Mouse (Mus musculus) bone marrow, adult 2 months (tissue): ENCODE results near the gene Crym. TPM values are rescaled to one million over a fixed set of nuclear protein-coding genes. Genes with fewer than 3 reads are reported as not detected.

Experiments
- H3K27ac ChIP-seq: fragments of 200-500 bp; 2 replicates; pipeline ENCODE4 v1.5.1; 2012; ENCODE audit warnings: low read depth, mild to moderate bottlenecking, control low read depth, inconsistent platforms, low read length; ENCODE audit not compliant: control insufficient read depth, poor library complexity, insufficient read depth
- H3K4me1 ChIP-seq: fragments of 200-500 bp; 2 replicates; pipeline ENCODE4 v1.6.1; 2011; ENCODE audit warnings: low read length; ENCODE audit not compliant: control insufficient read depth, insufficient read depth
- H3K4me3 ChIP-seq: fragments of 200-500 bp; replicated peaks from 2 replicates; pipeline ENCODE3; 2011; ENCODE audit warnings: mild to moderate bottlenecking, low read depth, low read length, control low read depth; ENCODE audit not compliant: control insufficient read depth
- CTCF ChIP-seq: fragments of 200-500 bp; IDR thresholded peaks from 2 replicates; pipeline ENCODE4 v1.5.1; 2011; ENCODE audit warnings: low read length, control low read depth; ENCODE audit not compliant: control insufficient read depth, insufficient read depth
- POLR2A ChIP-seq: fragments of 200-500 bp; IDR thresholded peaks from 2 replicates; pipeline ENCODE4 v1.6.1; 2011; ENCODE audit warnings: low read depth, mild to moderate bottlenecking, control low read depth, low read length, borderline replicate concordance; ENCODE audit not compliant: control insufficient read depth
- WGBS: fragments of 180-500 bp; shearing (Covaris S2); methylation state at CpG from one replicate; pipeline ENCODE4 v1.1.7; 2018; 5-methylcytosine and 5-hydroxymethylcytosine counted together
- polyA plus RNA-seq: library from polyadenylated mRNA; stranded (reverse); fragments of >200 nt; gene quantifications from 2 replicates; pipeline ENCODE4 v1.2.4, GENCODE M21; 2011; ENCODE audit warnings: low replicate concordance; ENCODE audit not compliant: missing spikeins, insufficient read depth, insufficient read length

Crym gene
- polyA plus RNA-seq, 1 experiment, result 1.1 TPM

DNA sequence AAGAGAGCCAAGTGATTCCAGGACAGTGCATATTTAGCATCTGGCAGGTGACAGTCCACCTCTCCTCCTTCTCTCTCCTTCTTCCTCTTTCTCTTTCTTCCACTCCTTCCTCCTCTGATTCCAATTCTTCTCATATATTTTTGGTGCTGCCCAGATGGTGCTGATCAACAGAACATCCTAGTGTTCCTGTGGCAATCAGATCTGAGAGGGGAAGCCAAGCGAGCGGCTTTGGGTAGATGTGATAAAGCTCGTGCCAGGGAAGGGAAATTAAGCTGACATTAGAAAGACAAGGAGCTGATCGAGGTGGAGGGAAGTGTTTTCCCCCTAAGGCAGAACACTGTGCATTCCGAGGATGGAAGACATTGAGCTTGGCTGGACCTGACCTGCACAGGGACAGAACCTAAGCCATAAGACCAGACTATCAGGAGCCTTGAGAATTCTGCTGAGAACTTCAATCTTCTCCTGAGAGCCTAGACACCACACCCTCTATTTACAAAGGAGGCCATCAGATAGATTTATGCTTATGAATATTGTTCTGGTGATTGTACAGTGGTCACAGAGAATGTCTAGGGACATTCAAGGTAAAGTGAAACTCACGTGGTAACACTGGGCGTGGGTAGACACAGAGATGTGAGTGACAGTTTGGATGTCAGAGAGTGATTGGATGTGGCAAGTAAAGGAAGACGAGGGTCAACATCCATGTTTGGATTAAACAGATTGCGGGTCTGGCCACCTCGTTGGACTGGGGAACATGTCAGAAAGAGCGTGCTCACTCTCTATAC, 27.0 kb downstream of the Crym start:
- Histone ChIP-seq H3K4me1 (no peaks in the 10 kb centered on the region), H3K27ac (no peak overlapping the region), H3K4me3 (no peak overlapping the region)
- TF ChIP-seq CTCF (no peak), POLR2A (no peak)
- WGBS, result 76% methylated on average over 11 of the region's 11 CpGs

DNA sequence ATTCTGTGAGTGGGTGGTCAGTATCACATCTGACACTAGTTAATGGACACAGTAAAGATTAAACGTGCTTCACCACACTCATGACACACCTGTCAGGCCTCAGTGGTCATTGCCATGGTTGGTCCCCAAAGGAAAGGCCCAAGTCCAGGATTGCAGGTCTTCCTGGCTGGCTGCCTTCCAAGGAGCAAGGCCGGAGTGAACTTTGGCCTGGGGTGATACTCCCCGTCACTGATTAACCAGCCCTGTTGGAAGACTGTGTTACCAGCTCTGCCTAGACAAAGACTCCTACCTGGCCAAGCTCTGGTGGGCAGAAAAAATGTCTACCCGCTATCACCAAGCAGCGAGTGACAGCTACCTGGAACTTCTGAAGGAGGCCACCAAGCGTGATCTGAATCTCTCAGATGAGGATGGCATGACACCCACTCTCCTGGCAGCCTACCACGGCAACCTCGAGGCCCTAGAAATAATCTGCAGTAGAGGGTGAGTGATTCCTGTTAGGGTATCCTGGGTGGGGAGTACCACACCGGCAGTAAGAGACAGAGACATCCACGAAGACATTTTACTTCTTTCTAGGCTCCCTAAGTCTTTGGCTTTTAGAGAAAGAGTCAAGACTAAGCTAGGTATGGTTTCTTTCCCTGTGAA, 28.2 kb downstream of the Crym start, which contains the start of gene Anks4b:
Anks4b (plus strand) TSS at position 256 of the 642 bp plus-strand sequence.
- Histone ChIP-seq H3K4me3 (no peak within 1 kb of the TSS), H3K4me1 (no peaks in the 10 kb centered on the region), H3K27ac (no peak within 1 kb of the TSS)
- 75% methylated on average over 10 of the region's 10 CpGs for WGBS
- TF ChIP-seq POLR2A (no peak), CTCF (no peak)

DNA sequence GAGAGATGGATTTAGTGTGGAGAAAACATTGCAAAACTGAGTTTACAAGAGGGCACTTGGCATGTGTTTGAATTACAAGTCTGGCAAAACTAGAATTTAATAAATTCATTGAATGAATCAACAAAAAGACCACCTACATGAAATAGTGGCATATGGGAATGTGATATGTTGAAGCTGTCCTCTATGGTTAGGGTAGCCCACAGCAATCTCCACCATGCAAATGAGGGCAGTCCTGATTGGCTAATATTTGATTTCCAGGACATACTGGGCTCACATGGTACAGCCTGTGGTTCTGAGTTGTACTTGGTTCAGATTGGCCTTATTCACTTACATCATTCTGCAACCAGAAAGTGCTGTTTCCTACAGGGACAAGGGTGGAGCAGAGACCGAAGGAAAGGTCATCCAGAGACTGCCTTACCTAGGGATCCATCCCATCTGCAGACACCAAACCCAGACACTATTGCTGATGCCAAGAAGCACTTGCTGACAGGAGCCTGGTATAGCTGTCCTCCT, 29.7 kb downstream of the Crym start:
- H3K4me1 ChIP-seq, result no peaks in the 10 kb centered on the region
- WGBS, result 77% methylated on average over 1 of the region's 1 CpGs
- no peak for TF ChIP-seq POLR2A
- TF ChIP-seq CTCF, result no peak
- no peak overlapping the region for H3K27ac ChIP-seq
- no peak overlapping the region for H3K4me3 ChIP-seq

DNA sequence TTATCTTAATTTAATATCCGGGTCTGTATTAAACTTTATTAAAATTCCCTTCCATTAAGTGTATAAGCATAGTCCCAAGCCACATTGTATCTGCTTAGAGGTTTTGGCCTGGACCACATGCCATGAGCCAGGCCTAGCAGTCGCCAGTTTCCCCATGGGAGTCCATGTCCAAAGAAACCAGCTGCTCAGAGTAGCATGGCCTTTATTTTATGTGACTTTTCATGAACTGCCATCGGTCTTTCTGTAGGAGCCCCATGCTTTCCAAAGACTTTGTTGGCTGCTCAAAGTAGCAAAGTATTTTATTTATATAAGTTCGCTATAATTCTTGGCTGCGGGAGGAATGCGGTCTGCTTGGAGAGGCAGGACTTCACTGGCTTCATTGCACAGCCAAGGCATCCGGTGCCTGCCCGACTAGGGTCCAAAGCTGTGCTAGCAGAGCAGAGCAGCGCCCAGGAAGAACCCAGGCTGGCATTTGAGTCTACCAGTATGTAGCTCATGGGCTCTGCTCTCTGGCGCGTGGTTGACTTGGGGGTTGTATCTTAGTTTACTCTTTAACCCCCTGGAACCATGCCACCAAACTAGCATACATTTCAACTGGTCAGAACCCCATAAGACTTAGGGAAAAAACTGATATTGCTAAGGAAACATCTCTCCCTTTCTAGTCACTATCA, 38.2 kb downstream of the Crym start:
- WGBS, result 87% methylated on average over 11 of the region's 11 CpGs

DNA sequence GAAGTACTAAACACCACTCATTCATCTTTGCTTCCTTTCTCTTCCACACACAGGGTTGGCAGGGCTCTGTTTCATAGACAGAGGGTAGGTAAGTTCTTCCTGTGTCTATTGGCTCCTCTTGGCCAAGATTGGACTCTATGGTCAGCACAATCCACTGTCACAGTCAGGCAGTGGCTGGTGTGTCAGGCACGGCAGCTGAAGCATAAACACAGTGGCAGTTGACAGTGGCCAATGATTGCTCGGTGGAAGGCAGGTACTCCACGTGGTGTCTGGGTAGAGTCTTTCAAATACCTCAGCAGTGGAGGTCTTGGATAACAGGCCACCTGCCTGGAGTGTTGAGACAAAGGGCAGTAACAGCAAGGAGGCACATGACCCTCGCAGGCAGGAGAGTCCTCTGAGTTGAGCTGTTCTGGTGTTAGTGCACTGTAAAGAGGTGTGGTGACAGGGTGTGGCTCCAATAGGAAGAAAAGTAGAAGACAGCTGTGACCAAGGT, 43.7 kb downstream of the Crym start:
- H3K4me3 ChIP-seq, result no peak overlapping the region
- H3K4me1 ChIP-seq, result no peaks in the 10 kb centered on the region
- H3K27ac ChIP-seq, result no peak overlapping the region
- WGBS, result 53% methylated on average over 4 of the region's 4 CpGs
- TF ChIP-seq CTCF (no peak), POLR2A (no peak)

More for the DNA sequence above, 38.2 kb downstream of the Crym start:
- Histone ChIP-seq H3K4me1 (no peaks in the 10 kb centered on the region), H3K4me3 (no peak overlapping the region), H3K27ac (no peak overlapping the region)
- no peak for TF ChIP-seq POLR2A
- no peak for TF ChIP-seq CTCF

DNA sequence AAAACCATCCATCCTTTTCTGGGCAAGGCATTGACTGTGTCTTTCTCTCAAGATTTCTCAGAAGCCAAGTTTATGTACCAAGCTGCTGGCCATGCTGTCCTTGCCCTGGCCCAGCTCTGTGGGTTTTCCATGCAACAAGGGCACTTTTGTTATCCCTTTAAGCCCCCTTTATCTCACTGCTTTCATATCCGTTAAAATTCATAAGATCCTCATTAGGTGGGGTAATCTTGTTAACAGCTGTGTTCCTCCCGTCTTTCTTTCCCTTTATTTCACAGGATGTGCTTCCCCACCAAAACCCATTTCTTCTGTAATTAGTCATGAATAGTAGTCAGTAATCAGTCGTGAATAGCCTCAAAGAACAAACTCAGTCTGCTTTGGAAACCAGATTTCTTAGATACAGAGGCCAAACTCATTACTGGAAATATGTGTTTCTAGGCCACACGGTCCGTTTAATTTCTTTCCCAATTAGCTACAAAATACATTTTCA, 44.3 kb downstream of the Crym start:
- H3K4me3 ChIP-seq, result no peak overlapping the region
- H3K27ac ChIP-seq, result no peak overlapping the region
- 63% methylated on average over 5 of the region's 5 CpGs for WGBS
- no peaks in the 10 kb centered on the region for H3K4me1 ChIP-seq
- TF ChIP-seq CTCF (no peak), POLR2A (no peak)

DNA sequence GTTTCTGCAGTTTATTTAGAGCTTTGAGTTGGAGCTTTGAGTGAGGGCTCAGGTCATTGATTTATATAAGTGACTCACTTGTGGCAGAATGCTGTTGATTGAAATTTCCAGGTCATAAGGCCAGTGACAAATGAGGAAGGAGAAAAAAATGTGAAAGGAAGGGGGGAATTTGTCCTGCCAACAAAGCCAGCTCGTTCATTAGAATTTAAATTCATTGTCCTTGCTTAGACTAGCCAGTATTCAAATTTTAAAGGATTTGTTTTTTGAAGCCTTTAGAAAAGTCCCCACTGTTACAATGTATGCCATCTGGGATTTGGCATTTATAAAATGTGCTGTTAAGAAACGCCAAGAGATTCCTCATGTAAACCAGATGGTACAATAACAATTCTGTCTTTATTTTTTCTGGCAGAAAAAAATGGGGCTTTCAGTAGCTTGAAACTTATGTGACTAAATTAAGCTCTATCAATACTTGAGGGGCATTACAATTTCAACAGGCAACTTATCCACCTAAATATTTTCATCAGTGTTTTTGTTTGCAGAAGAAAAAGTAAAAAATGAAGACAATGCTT, 45.0 kb downstream of the Crym start:
- Histone ChIP-seq H3K27ac (no peak overlapping the region), H3K4me1 (no peaks in the 10 kb centered on the region), H3K4me3 (no peak overlapping the region)
- WGBS, result 39% methylated on average over 2 of the region's 2 CpGs
- TF ChIP-seq CTCF (no peak), POLR2A (no peak)
